Comparison of ENCODE assay signal across 19 mouse cellular contexts in genomic region chr17:47837808-47838207, GRCm38 (mm10). TPM values are rescaled to one million over a fixed set of nuclear protein-coding genes. Genes with fewer than 3 reads are reported as not detected.
DNase-seq lines count a peak whose midpoint lies in the region; ATAC-seq and TF ChIP-seq lines count a peak whose summit lies in the region.
"Had no signal": no experiment of that assay in that cellular context is flagged by ENCODE, and none has a peak within 500 bp of the region (broad histone marks: within the 10 kb centered on the region; RNA-seq: fewer than 3 reads in every experiment).

No protein-coding gene starts in this region.

- TF ChIP-seq CTCF in hindbrain, postnatal 0 days (IDR thresholded peaks at IDR 0.05; ENCODE audit: low read depth), result no peak

- H3K27me3 ChIP-seq in heart, embryonic 10.5 days (ENCODE audit: insufficient read depth, poor library complexity, severe bottlenecking), result peaks cover 35% of the 10 kb centered on the region
- peaks cover 20% of the 10 kb centered on the region for H3K27me3 ChIP-seq in heart, embryonic 11.5 days (ENCODE audit: control insufficient read depth, insufficient read depth, low read length)
- peaks cover 31% of the 10 kb centered on the region for H3K27me3 ChIP-seq in kidney, embryonic 15.5 days
- H3K27me3 ChIP-seq in embryonic facial prominence, embryonic 15.5 days, result no peaks in the 10 kb centered on the region
- peaks cover 19% of the 10 kb centered on the region; the same call in 1 of the 2 replicates for H3K27me3 ChIP-seq in hindbrain, postnatal 0 days (ENCODE audit: insufficient read depth, low read length)
- peaks cover 36% of the 10 kb centered on the region for H3K27me3 ChIP-seq in hindbrain, embryonic 14.5 days (ENCODE audit: control insufficient read depth, insufficient read depth, low read length)

- H3K4me2 ChIP-seq in heart, embryonic 11.5 days, result no peak overlapping the region
- H3K4me2 ChIP-seq in kidney, embryonic 15.5 days, result no peak overlapping the region
- H3K4me2 ChIP-seq in embryonic facial prominence, embryonic 15.5 days (replicated peaks), result no peak overlapping the region
- H3K4me2 ChIP-seq in hindbrain, postnatal 0 days (ENCODE audit: low read depth, low read length), result no peak overlapping the region
- H3K4me2 ChIP-seq in hindbrain, embryonic 14.5 days (replicated peaks), result no peak overlapping the region
- H3K4me2 ChIP-seq: hindbrain, embryonic 12.5 days; limb, embryonic 12.5 days; midbrain, embryonic 13.5 days had no signal

- H3K4me3 ChIP-seq in heart, embryonic 10.5 days, result no peak overlapping the region
- H3K4me3 ChIP-seq in heart, embryonic 11.5 days (ENCODE audit: low read depth, low read length), result no peak overlapping the region
- no peak overlapping the region for H3K4me3 ChIP-seq in kidney, embryonic 15.5 days (replicated peaks)
- H3K4me3 ChIP-seq in embryonic facial prominence, embryonic 15.5 days (replicated peaks), result no peak overlapping the region
- H3K4me3 ChIP-seq in hindbrain, postnatal 0 days (ENCODE audit: low read length), result no peak overlapping the region
- H3K4me3 ChIP-seq in hindbrain, embryonic 14.5 days (replicated peaks; ENCODE audit: low read length), result no peak overlapping the region
- H3K4me3 ChIP-seq: hindbrain, embryonic 12.5 days; limb, embryonic 12.5 days; midbrain, embryonic 13.5 days had no signal

- peak overlapping the region; percentile 57; the same call in 1 of the 2 replicates for H3K27ac ChIP-seq in heart, embryonic 10.5 days
- H3K27ac ChIP-seq in heart, embryonic 11.5 days (ENCODE audit: low read depth, low read length), result no peak overlapping the region
- no peak overlapping the region for H3K27ac ChIP-seq in kidney, embryonic 15.5 days
- H3K27ac ChIP-seq in embryonic facial prominence, embryonic 15.5 days (replicated peaks), result no peak overlapping the region
- no peak overlapping the region for H3K27ac ChIP-seq in hindbrain, postnatal 0 days
- no peak overlapping the region for H3K27ac ChIP-seq in hindbrain, embryonic 14.5 days
- H3K27ac ChIP-seq: hindbrain, embryonic 12.5 days; limb, embryonic 12.5 days; midbrain, embryonic 13.5 days had no signal

- no peak overlapping the region for H3K9ac ChIP-seq in heart, embryonic 11.5 days (ENCODE audit: low read depth, low read length)
- no peak overlapping the region for H3K9ac ChIP-seq in kidney, embryonic 15.5 days
- no peak overlapping the region for H3K9ac ChIP-seq in embryonic facial prominence, embryonic 15.5 days
- no peak overlapping the region for H3K9ac ChIP-seq in hindbrain, postnatal 0 days (replicated peaks; ENCODE audit: low read length)
- no peak overlapping the region for H3K9ac ChIP-seq in hindbrain, embryonic 14.5 days
- H3K9ac ChIP-seq: hindbrain, embryonic 12.5 days; limb, embryonic 12.5 days; liver, postnatal 0 days; midbrain, embryonic 13.5 days had no signal

- no peaks in the 10 kb centered on the region for H3K36me3 ChIP-seq in heart, embryonic 10.5 days
- H3K36me3 ChIP-seq in heart, embryonic 11.5 days (ENCODE audit: control insufficient read depth, insufficient read depth, low read length), result no peaks in the 10 kb centered on the region
- no peaks in the 10 kb centered on the region for H3K36me3 ChIP-seq in kidney, embryonic 15.5 days
- H3K36me3 ChIP-seq in embryonic facial prominence, embryonic 15.5 days, result no peaks in the 10 kb centered on the region
- H3K36me3 ChIP-seq in hindbrain, postnatal 0 days (ENCODE audit: insufficient read depth, low read length), result no peaks in the 10 kb centered on the region
- no peaks in the 10 kb centered on the region for H3K36me3 ChIP-seq in hindbrain, embryonic 14.5 days (replicated peaks; ENCODE audit: control insufficient read depth, insufficient read depth)
- H3K36me3 ChIP-seq: G1E; hindbrain, embryonic 12.5 days; limb, embryonic 12.5 days; midbrain, embryonic 13.5 days had no signal

- 42% methylated on average over 6 of the region's 6 CpGs for WGBS in heart, embryonic 10.5 days
- WGBS in heart, embryonic 11.5 days (ENCODE audit: insufficient replicate concordance), result 34% methylated on average over 6 of the region's 6 CpGs
- 34% methylated on average over 6 of the region's 6 CpGs for WGBS in kidney, embryonic 15.5 days
- WGBS in embryonic facial prominence, embryonic 15.5 days, result 27% methylated on average over 6 of the region's 6 CpGs
- WGBS in hindbrain, postnatal 0 days, result 52% methylated on average over 6 of the region's 6 CpGs
- 48% methylated on average over 6 of the region's 6 CpGs for WGBS in hindbrain, embryonic 14.5 days

- H3K9me3 ChIP-seq in heart, embryonic 10.5 days, result no peaks in the 10 kb centered on the region
- H3K9me3 ChIP-seq in heart, embryonic 11.5 days (replicated peaks; ENCODE audit: control insufficient read depth, low read length), result no peaks in the 10 kb centered on the region
- no peaks in the 10 kb centered on the region for H3K9me3 ChIP-seq in kidney, embryonic 15.5 days (replicated peaks)
- H3K9me3 ChIP-seq in embryonic facial prominence, embryonic 15.5 days (replicated peaks), result no peaks in the 10 kb centered on the region
- H3K9me3 ChIP-seq in hindbrain, postnatal 0 days (ENCODE audit: low read length), result no peaks in the 10 kb centered on the region
- no peaks in the 10 kb centered on the region for H3K9me3 ChIP-seq in hindbrain, embryonic 14.5 days (ENCODE audit: control insufficient read depth, low read length)
- H3K9me3 ChIP-seq: hindbrain, embryonic 12.5 days; limb, embryonic 12.5 days; midbrain, embryonic 13.5 days had no signal

- H3K4me1 ChIP-seq in heart, embryonic 10.5 days, result peaks cover 37% of the 10 kb centered on the region
- no peaks in the 10 kb centered on the region for H3K4me1 ChIP-seq in heart, embryonic 11.5 days (ENCODE audit: control insufficient read depth, insufficient read depth, low read length)
- H3K4me1 ChIP-seq in kidney, embryonic 15.5 days, result peaks cover 34% of the 10 kb centered on the region
- peaks cover 27% of the 10 kb centered on the region for H3K4me1 ChIP-seq in embryonic facial prominence, embryonic 15.5 days
- H3K4me1 ChIP-seq in hindbrain, postnatal 0 days (ENCODE audit: insufficient read depth, low read length), result 0 out of 2 replicates have a peak, but pooled peaks cover 3% of the 10 kb centered on the region
- peaks cover 3% of the 10 kb centered on the region; the same call in 1 of the 2 replicates for H3K4me1 ChIP-seq in hindbrain, embryonic 14.5 days (replicated peaks; ENCODE audit: control insufficient read depth, insufficient read depth, low read length)

- no peak for DNase-seq in heart, embryonic 10.5 days (ENCODE audit: low spot score)
- peak; percentile 25 to 52 for DNase-seq in kidney, postnatal 25 days
- peak; percentile 40 for DNase-seq in lung, postnatal 36 days
- DNase-seq in hindbrain, postnatal 0 days (ENCODE audit: low spot score), result no peak
- DNase-seq in hindbrain, embryonic 14.5 days (ENCODE audit: low spot score), result no peak
- DNase-seq: adrenal gland, postnatal 36 days; cerebellum, postnatal 36 days; kidney, adult 18-20 months; layer of hippocampus, postnatal 36 days; liver, postnatal 0 days; thymus, postnatal 14 days had no signal

- ATAC-seq in heart, embryonic 11.5 days (replicated peaks; ENCODE audit: insufficient number of reproducible peaks, low FRiP score, low TSS enrichment), result no peak
- no peak for ATAC-seq in kidney, embryonic 15.5 days (replicated peaks; ENCODE audit: low FRiP score)
- ATAC-seq in embryonic facial prominence, embryonic 15.5 days (ENCODE audit: insufficient number of reproducible peaks, low FRiP score, low TSS enrichment, low read depth), result peak; percentile 13; the same call in 1 of the 2 replicates
- no peak for ATAC-seq in hindbrain, postnatal 0 days
- no peak for ATAC-seq in hindbrain, embryonic 14.5 days (ENCODE audit: low FRiP score)
- ATAC-seq: forebrain, embryonic 14.5 days; liver, postnatal 0 days; midbrain, embryonic 13.5 days had no signal

RNA-seq across cellular contexts. Expression of gene Mdfi, which starts 3.3 kb away (rescaled TPM):
- 15.3 and 17.7 TPM in 2 replicates for polyA plus RNA-seq in heart, embryonic 10.5 days (2016; fragmentation: Nextera tagmentation; extraction: Ambion mirVana)
- polyA plus RNA-seq in heart, embryonic 11.5 days (2014; fragmentation: Nextera tagmentation; extraction: Ambion mirVana), result 28.2 and 34.6 TPM in 2 replicates
- polyA plus RNA-seq in kidney, embryonic 15.5 days (2015; fragmentation: Nextera tagmentation; extraction: Ambion mirVana), result 7.7 and 12.6 TPM in 2 replicates
- 21.2 and 25.3 TPM in 2 replicates for polyA plus RNA-seq in embryonic facial prominence, embryonic 15.5 days (2015; fragmentation: Nextera tagmentation; extraction: Ambion mirVana)
- total RNA-seq in hindbrain, postnatal 0 days (2014; rRNA removed), result 14.7 and 38.7 TPM in 2 replicates
- 2.6 TPM in 2 replicates for polyA plus RNA-seq in hindbrain, postnatal 0 days (2015; fragmentation: Nextera tagmentation; extraction: Ambion mirVana)
- 7.5 and 7.7 TPM in 2 replicates for polyA plus RNA-seq in hindbrain, embryonic 14.5 days (2014; fragmentation: Nextera tagmentation; extraction: Ambion mirVana)
- polyA plus RNA-seq: G1E had no signal

Comparison
In these comparisons a context has a peak if more than half of its experiments do, and no peak if none do; other contexts are left out.
1. DNase-seq: peak in kidney, postnatal 25 days (2 of 2) and lung, postnatal 36 days (single experiment); none in heart, embryonic 10.5 days (single experiment), hindbrain, postnatal 0 days (single experiment) and hindbrain, embryonic 14.5 days (single experiment).